Mouse (Mus musculus) intestine, embryonic 15.5 days (tissue): ENCODE measurements around the gene Trim50. TPM values are rescaled to one million over a fixed set of nuclear protein-coding genes. Genes with fewer than 3 reads are reported as not detected.

Source experiments
- ATAC-seq: fragments of 200-750 bp; cut with Nextera tagmentation; 2 replicates; pipeline ENCODE4 v1.8.0; 2017; ENCODE audit warnings: moderate TSS enrichment, moderate library complexity
- H3K27ac ChIP-seq: fragments of 300-500 bp; sonication (generic); 2 replicates; pipeline ENCODE4 v1.5.1; 2015; ENCODE audit warnings: mild to moderate bottlenecking, inconsistent platforms
- H3K27me3 ChIP-seq: fragments of 300-500 bp; sonication (generic); replicated peaks from 2 replicates; pipeline ENCODE4 v1.6.1; 2015; ENCODE audit warnings: inconsistent platforms
- H3K36me3 ChIP-seq: fragments of 300-500 bp; sonication (generic); 2 replicates; pipeline ENCODE4 v1.6.1; 2015; ENCODE audit warnings: inconsistent platforms
- H3K4me1 ChIP-seq: fragments of 300-500 bp; sonication (generic); replicated peaks from 2 replicates; pipeline ENCODE4 v1.6.1; 2015; ENCODE audit warnings: inconsistent platforms
- H3K4me2 ChIP-seq: fragments of 300-500 bp; sonication (generic); replicated peaks from 2 replicates; pipeline ENCODE4 v1.6.1; 2015; ENCODE audit warnings: mild to moderate bottlenecking, inconsistent platforms
- H3K4me3 ChIP-seq: fragments of 300-500 bp; sonication (generic); replicated peaks from 2 replicates; pipeline ENCODE4 v1.5.1; 2015; ENCODE audit warnings: inconsistent platforms
- H3K9ac ChIP-seq: fragments of 300-500 bp; sonication (generic); 2 replicates; pipeline ENCODE4 v1.6.1; 2015; ENCODE audit warnings: inconsistent platforms
- H3K9me3 ChIP-seq: fragments of 300-500 bp; sonication (generic); 2 replicates; pipeline ENCODE4 v1.6.1; 2016; ENCODE audit warnings: inconsistent platforms
- WGBS: fragments of 180-500 bp; shearing (Covaris S2); methylation state at CpG from one replicate; pipeline ENCODE4 v1.1.7; 2015; 5-methylcytosine and 5-hydroxymethylcytosine counted together
- polyA plus RNA-seq: library from polyadenylated mRNA; unstranded; fragments of >200 nt; fragmentation: Nextera tagmentation; extraction: Ambion mirVana; gene quantifications from 2 replicates; pipeline ENCODE4 v1.2.1, GENCODE M21; 2015

Gene Trim50
- polyA plus RNA-seq, 1 experiment from 2014 or later, result 0.16 TPM

- no peak overlapping the region for H3K4me3 ChIP-seq
- no peaks in the 10 kb centered on the region for H3K9me3 ChIP-seq
- H3K27me3 ChIP-seq, result no peaks in the 10 kb centered on the region
- no peak overlapping the region for H3K27ac ChIP-seq
- WGBS, result 96% methylated on average over 13 of the region's 13 CpGs
- H3K9ac ChIP-seq, result no peak overlapping the region
- no peak overlapping the region; the same call in 1 of the 2 replicates for H3K4me2 ChIP-seq
- peaks cover 37% of the 10 kb centered on the region for H3K36me3 ChIP-seq
- H3K4me1 ChIP-seq, result peaks cover 9% of the 10 kb centered on the region
- no peak for ATAC-seq
Measured at GRCm38 (mm10) chr5:135371195-135371594, 18.1 kb downstream of the Trim50 start.

GRCm38 (mm10) chr5:135373601-135374000 lies 20.5 kb downstream of the Trim50 start:
- H3K9me3 ChIP-seq, result no peaks in the 10 kb centered on the region
- H3K4me3 ChIP-seq, result no peak overlapping the region
- no peaks in the 10 kb centered on the region for H3K27me3 ChIP-seq
- whole genome bisulfite sequencing, result 96% methylated on average over 5 of the region's 5 CpGs
- H3K4me2 ChIP-seq, result no peak overlapping the region
- peaks cover 49% of the 10 kb centered on the region for H3K36me3 ChIP-seq
- H3K27ac ChIP-seq, result no peak overlapping the region
- no peak overlapping the region for H3K9ac ChIP-seq
- no peak for ATAC-seq
- peaks cover 9% of the 10 kb centered on the region for H3K4me1 ChIP-seq

- ATAC-seq, result no peak
- H3K4me3 ChIP-seq, result no peak overlapping the region
- 77% methylated on average over 8 of the region's 8 CpGs for WGBS
Measured at GRCm38 (mm10) chr5:135375167-135375566, 22.1 kb downstream of the Trim50 start.

GRCm38 (mm10) chr5:135376341-135376740 lies 23.2 kb downstream of the Trim50 start:
- ATAC-seq, result no peak

More at GRCm38 (mm10) chr5:135375167-135375566, 22.1 kb downstream of the Trim50 start:
- Histone ChIP-seq H3K9ac (no peak overlapping the region), H3K27me3 (no peaks in the 10 kb centered on the region), H3K4me2 (no peak overlapping the region), H3K9me3 (no peaks in the 10 kb centered on the region), H3K27ac (no peak overlapping the region), H3K36me3 (peaks cover 65% of the 10 kb centered on the region), H3K4me1 (peaks cover 6% of the 10 kb centered on the region)

GRCm38 (mm10) chr5:135380681-135381080 lies 27.6 kb downstream of the Trim50 start:
- H3K36me3 ChIP-seq, result peaks cover 81% of the 10 kb centered on the region
- no peaks in the 10 kb centered on the region for H3K9me3 ChIP-seq
- H3K27ac ChIP-seq, result no peak overlapping the region
- H3K4me1 ChIP-seq, result no peaks in the 10 kb centered on the region
- H3K9ac ChIP-seq, result no peak overlapping the region
- WGBS, result 92% methylated on average over 4 of the region's 4 CpGs
- no peak overlapping the region for H3K4me3 ChIP-seq
- H3K27me3 ChIP-seq, result no peaks in the 10 kb centered on the region
- H3K4me2 ChIP-seq, result no peak overlapping the region
- no peak for ATAC-seq

More at GRCm38 (mm10) chr5:135376341-135376740, 23.2 kb downstream of the Trim50 start:
- Histone ChIP-seq H3K9me3 (no peaks in the 10 kb centered on the region), H3K36me3 (peaks cover 75% of the 10 kb centered on the region), H3K27me3 (no peaks in the 10 kb centered on the region), H3K9ac (no peak overlapping the region), H3K27ac (no peak overlapping the region), H3K4me1 (no peaks in the 10 kb centered on the region), H3K4me3 (no peak overlapping the region), H3K4me2 (no peak overlapping the region)
- WGBS, result 42% methylated on average over 2 of the region's 2 CpGs

- Histone ChIP-seq H3K9me3 (no peaks in the 10 kb centered on the region), H3K9ac (no peak overlapping the region), H3K4me3 (no peak overlapping the region), H3K27ac (no peak overlapping the region), H3K4me2 (no peak overlapping the region), H3K4me1 (no peaks in the 10 kb centered on the region), H3K27me3 (no peaks in the 10 kb centered on the region), H3K36me3 (peaks cover 75% of the 10 kb centered on the region)
- WGBS, result 95% methylated on average over 10 of the region's 10 CpGs
- no peak for ATAC-seq
Measured at GRCm38 (mm10) chr5:135381356-135381925, 28.3 kb downstream of the Trim50 start.

GRCm38 (mm10) chr5:135382746-135383145 lies 29.7 kb downstream of the Trim50 start:
- no peaks in the 10 kb centered on the region for H3K9me3 ChIP-seq
- no peak overlapping the region for H3K4me3 ChIP-seq
- H3K36me3 ChIP-seq, result peaks cover 83% of the 10 kb centered on the region
- H3K9ac ChIP-seq, result no peak overlapping the region
- H3K4me2 ChIP-seq, result no peak overlapping the region
- H3K27me3 ChIP-seq, result no peaks in the 10 kb centered on the region
- no peak for ATAC-seq
- no peak overlapping the region for H3K27ac ChIP-seq
- no peaks in the 10 kb centered on the region for H3K4me1 ChIP-seq
- whole genome bisulfite sequencing, result 90% methylated on average over 7 of the region's 7 CpGs

GRCm38 (mm10) chr5:135383771-135384170 lies 30.7 kb downstream of the Trim50 start:
- no peak for ATAC-seq
- no peak overlapping the region for H3K4me3 ChIP-seq
- no peaks in the 10 kb centered on the region for H3K4me1 ChIP-seq
- no peaks in the 10 kb centered on the region for H3K9me3 ChIP-seq
- H3K36me3 ChIP-seq, result peaks cover 80% of the 10 kb centered on the region
- no peak overlapping the region for H3K9ac ChIP-seq
- 86% methylated on average over 10 of the region's 10 CpGs for WGBS
- no peak overlapping the region for H3K27ac ChIP-seq
- no peaks in the 10 kb centered on the region for H3K27me3 ChIP-seq
- no peak overlapping the region for H3K4me2 ChIP-seq

- Histone ChIP-seq H3K9ac (peak within 1 kb of the TSS; percentile 98), H3K36me3 (peaks cover 19% of the 10 kb centered on the region), H3K27ac (peak within 1 kb of the TSS; percentile 86), H3K4me2 (peak within 1 kb of the TSS; percentile 79), H3K4me3 (peak within 1 kb of the TSS; percentile 96), H3K4me1 (peaks cover 4% of the 10 kb centered on the region; the same call in 1 of the 2 replicates), H3K9me3 (no peaks in the 10 kb centered on the region), H3K27me3 (no peaks in the 10 kb centered on the region)
- ATAC-seq, result peak; percentile 95
- under 1% methylated on average over 109 of the region's 110 CpGs for WGBS
Measured at GRCm38 (mm10) chr5:135394004-135394823, 41.1 kb downstream of the Trim50 start, which contains the start of gene Pom121. Gene Pom121 (minus strand): TSS chr5:135394546.

GRCm38 (mm10) chr5:135395826-135396225 lies 42.7 kb downstream of the Trim50 start:
- Histone ChIP-seq H3K4me2 (no peak overlapping the region), H3K27me3 (no peaks in the 10 kb centered on the region), H3K4me3 (no peak overlapping the region), H3K4me1 (peaks cover 4% of the 10 kb centered on the region; the same call in 1 of the 2 replicates), H3K27ac (no peak overlapping the region), H3K9me3 (no peaks in the 10 kb centered on the region), H3K9ac (no peak overlapping the region), H3K36me3 (peaks cover 14% of the 10 kb centered on the region)
- 50% methylated on average over 5 of the region's 5 CpGs for WGBS
- ATAC-seq, result no peak

- Histone ChIP-seq H3K4me2 (no peak overlapping the region), H3K4me3 (no peak overlapping the region), H3K27me3 (no peaks in the 10 kb centered on the region), H3K4me1 (peaks cover 2% of the 10 kb centered on the region; the same call in 1 of the 2 replicates), H3K9me3 (no peaks in the 10 kb centered on the region), H3K36me3 (no peaks in the 10 kb centered on the region), H3K9ac (no peak overlapping the region), H3K27ac (no peak overlapping the region)
- ATAC-seq, result no peak
- WGBS, result 58% methylated on average over 6 of the region's 6 CpGs
Measured at GRCm38 (mm10) chr5:135399382-135399781, 46.3 kb downstream of the Trim50 start.

- no peaks in the 10 kb centered on the region for H3K9me3 ChIP-seq
- ATAC-seq, result peak; percentile 49; the same call in 1 of the 2 replicates
Measured at GRCm38 (mm10) chr5:135400244-135400643, 47.1 kb downstream of the Trim50 start.

More at GRCm38 (mm10) chr5:135400244-135400643, 47.1 kb downstream of the Trim50 start:
- no peaks in the 10 kb centered on the region; the same call in 1 of the 2 replicates for H3K4me1 ChIP-seq
- H3K36me3 ChIP-seq, result no peaks in the 10 kb centered on the region
- H3K4me3 ChIP-seq, result no peak overlapping the region
- WGBS, result 6% methylated on average over 2 of the region's 2 CpGs
- no peak overlapping the region for H3K27ac ChIP-seq
- H3K4me2 ChIP-seq, result no peak overlapping the region
- no peaks in the 10 kb centered on the region for H3K27me3 ChIP-seq
- H3K9ac ChIP-seq, result no peak overlapping the region
